Mouse (Mus musculus) embryo, embryonic 11.5 days (tissue): Measurements from ENCODE around the gene Abi3bp.
A peak's percentile ranks its signal among the peaks of the same experiment; 100 is the strongest.

Experiments
- DNase-seq: peaks from one replicate; pipeline ENCODE4 v3.0.0-alpha.2; 2012; ENCODE audit warnings: low read depth, low spot score

Gene Abi3bp

DNA sequence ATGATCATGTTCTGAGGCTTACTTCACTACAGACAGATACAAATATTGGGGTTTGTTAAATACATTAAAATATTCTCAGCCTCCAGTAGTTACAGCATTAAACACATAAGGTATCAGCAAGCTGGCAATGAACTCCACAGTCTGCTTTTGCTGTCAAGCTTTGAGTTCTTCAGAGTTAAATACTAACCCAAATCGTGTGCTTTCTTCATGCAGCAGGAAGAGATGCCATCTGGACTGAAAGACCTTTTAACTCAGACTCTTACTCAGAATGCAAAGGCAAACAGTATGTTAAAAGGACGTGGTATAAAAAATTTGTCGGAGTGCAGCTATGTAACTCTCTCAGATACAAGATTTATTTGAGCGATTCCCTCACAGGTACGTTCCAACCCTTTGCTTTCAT, 209.1 kb downstream of the Abi3bp start:
- no peak for DNase-seq

- no peak for DNase-seq
These were observed 213.0 kb downstream of the Abi3bp start for GRCm38 (mm10) chr16:56690715-56691114.

DNA sequence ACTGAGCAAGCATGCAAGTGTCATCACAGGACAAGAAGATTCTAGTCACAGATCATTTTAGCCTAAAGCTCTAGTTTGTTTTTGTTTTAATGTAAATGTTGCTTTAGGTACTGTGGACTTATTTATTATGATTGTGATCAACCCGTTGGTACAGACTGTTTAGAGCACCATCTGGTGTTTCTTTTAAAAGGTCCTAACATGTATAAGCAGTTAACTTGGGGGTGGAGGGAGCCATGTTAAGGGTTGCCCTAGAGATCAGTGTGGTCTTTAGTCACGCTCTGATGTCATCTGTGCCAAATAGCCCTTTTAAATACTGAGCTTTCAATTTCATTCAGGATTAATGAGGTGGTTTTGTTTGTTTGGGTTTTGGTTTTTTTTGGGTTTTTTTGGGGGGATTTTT, 218.8 kb downstream of the Abi3bp start:
- no peak for DNase-seq

DNA sequence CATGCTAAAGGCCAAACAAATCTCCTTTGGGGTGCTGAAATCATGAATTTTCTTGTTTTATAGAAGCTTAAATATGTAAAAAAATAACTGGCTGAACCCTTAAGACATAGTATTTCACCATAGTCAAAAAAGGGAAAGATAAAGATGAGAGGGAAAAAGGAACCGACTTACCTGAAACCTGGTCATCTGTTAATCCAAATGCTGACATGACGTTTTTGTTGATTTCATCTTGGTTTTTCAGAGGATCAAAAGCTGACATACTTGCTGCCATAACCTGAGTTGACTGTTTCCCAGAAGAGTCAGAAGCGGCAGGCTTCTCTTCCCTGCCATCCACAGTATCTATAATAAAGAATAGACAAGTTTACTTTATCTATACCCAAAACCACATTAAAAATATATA, 223.2 kb downstream of the Abi3bp start:
- no peak for DNase-seq

DNA sequence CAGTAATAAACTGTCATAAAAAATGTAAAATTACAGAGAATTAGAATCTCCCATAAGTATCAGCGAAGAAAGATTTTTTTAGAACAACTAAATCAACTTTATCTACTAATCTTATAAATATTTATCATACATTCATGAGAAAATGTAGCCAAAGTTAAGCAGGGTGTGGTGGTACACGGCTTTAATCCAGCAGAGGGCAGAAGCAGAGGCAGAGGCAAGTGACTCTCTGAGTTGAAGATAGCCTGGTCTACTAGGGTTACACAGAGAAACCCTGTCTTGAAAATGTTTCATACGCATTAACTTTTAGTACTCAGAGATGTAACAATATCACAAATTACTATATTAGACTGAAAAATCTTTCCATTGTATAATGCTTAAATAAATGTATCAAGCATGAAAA, 228.1 kb downstream of the Abi3bp start:
- no peak for DNase-seq

DNA sequence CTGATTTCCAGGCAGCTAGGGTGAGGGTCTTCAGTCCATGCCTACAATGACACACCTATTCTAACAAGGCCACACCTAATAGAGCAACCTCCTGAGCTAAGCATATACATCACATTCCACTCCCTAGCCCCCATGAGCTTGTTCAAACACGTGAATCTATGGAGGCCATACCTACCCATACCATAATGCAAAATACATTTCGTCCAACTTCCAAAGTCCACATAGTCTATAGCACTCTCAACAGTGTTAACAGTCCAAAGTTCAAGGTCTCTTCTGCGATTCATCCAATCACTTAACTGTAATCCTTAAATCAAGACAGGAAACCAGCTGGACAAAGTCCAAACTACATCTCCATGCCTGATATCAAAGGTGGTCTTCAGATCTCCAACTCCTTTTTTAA, 232.4 kb downstream of the Abi3bp start:
- DNase-seq: no peak

DNA sequence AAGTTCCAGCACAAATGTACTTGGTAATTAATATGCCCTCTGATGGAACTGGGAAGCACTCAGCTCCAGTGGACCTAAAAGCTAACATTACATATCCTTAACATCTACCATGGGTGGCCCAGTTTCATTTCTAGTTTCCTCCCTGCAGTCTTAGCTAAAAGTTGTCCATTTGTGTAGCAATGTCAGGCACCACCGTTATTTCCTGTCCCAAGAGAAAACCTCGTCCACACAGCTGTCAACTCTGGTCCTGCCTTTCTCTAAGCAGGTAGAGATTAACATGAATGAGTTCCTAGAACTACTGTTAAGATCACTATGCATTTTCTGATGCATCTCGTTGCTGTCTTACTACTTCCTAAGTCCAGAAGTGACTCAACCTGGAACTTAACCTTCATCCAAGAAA, 237.9 kb downstream of the Abi3bp start:
- DNase-seq: no peak

DNA sequence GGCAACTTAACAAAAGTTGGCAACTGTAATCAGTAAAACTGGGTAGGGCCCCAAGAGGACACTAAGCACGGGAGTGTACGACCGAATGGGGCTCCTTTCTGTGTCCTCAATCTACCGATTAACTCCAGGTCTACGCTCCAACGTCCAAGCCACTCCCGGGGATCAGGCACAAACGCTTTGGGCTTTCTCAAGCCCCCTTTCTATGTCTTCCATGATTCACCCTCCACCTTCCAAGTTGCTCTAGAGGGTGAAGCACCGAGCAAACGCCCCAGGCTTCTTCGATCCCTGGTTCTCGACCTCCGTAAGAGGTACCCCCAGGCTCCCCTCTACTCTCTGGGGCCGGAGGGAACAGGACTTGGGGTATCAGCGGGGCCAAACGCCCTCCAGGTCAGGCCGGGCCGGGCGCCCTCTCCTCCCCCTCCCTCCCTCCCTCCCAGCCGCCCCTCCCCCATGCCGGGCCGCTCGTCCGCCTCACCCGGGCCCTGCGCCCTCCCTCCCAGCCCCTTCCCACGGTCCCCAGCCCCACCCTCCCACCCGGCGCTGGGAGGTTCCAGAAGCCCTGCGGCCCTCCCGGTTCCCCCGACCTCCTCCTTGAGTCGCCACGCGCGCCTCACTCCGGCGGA, 239.0 kb downstream of the Abi3bp start:
- no peak for DNase-seq

- peak; percentile 99 for DNase-seq
These were observed 239.8 kb downstream of the Abi3bp start, which contains the start of gene Tfg for GRCm38 (mm10) chr16:56717224-56718200. Tfg (minus strand) TSS chr16:56717450.

DNA sequence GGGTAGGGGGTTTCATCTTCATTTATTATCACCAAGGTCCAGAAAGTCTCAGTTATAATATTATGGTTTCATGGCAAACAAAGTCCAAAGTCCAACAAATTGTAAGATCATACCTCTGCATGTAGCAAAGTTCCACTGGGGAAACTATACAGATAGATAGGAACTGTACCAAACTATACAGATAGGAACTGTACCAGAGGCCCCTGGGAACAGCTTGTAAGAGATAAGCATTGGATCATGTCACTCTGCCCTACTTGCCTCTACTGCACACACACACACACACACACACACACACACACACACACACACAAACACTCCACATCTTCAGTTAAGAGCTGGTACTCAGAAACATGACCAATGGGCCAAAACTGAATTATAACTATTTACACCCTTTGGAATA, 241.4 kb downstream of the Abi3bp start:
- DNase-seq: no peak

DNA sequence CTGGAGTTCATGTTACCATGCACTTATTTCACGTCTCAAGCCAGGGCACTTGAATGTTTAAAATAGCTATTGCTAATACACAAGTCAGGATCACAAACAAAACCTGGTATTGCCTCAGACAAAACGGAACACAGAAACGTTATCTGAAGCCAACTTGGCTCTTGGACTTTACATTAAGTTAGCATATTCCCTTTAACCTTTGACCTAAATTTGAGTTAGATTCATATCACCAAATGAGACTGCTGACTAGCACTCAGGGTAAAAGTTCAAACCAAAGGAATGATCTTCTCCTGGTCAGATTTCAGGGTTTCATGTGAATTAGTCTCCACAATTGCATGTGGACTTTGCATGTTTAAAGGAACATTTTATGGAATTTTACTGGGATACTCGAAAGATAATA, 244.7 kb downstream of the Abi3bp start:
- DNase-seq: no peak

DNA sequence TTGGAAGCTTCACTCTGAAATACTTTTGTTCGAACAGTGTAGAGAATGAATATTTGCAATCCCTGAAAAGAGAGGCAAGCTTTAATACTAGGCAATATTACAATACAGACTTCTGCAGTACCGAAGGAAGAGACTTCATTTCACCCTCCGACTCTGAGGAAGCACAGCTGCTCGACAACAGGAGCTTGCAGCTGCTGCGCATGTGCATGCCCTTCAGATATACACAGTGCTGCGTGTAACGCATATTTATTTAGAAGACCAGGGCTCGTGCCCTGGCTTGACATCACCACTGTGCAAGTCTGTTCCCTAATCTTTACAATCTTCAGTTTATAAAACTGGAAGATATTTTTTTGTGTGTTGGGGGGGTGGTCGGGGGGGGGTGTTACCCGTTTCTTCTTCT, 247.2 kb downstream of the Abi3bp start:
- no peak for DNase-seq

- no peak for DNase-seq
These were observed 251.4 kb downstream of the Abi3bp start for GRCm38 (mm10) chr16:56729060-56729459.
